Mouse (Mus musculus) A20 (cell line): ENCODE measurements around the gene Epha4.

Source experiments
- DNase-seq: peaks from one replicate; pipeline ENCODE4 v3.0.0-alpha.2; 2011; ENCODE audit warnings: low read depth, low spot score

The Epha4 gene

GRCm38 (mm10) chr1:77446438-77446837 is 68.5 kb downstream of the Epha4 start:
- no peak for DNase-seq

GRCm38 (mm10) chr1:77444648-77445047 is 70.2 kb downstream of the Epha4 start:
- DNase-seq, result no peak

GRCm38 (mm10) chr1:77441987-77442386 is 72.9 kb downstream of the Epha4 start:
- no peak for DNase-seq

- DNase-seq, result no peak
These were observed 73.5 kb downstream of the Epha4 start for GRCm38 (mm10) chr1:77441401-77441800.

GRCm38 (mm10) chr1:77440512-77440911 is 74.4 kb downstream of the Epha4 start:
- no peak for DNase-seq

GRCm38 (mm10) chr1:77439383-77440074 is 75.4 kb downstream of the Epha4 start:
- DNase-seq, result no peak

GRCm38 (mm10) chr1:77438639-77439038 is 76.2 kb downstream of the Epha4 start:
- DNase-seq, result no peak

- DNase-seq, result no peak
These were observed 76.8 kb downstream of the Epha4 start for GRCm38 (mm10) chr1:77437881-77438610.

GRCm38 (mm10) chr1:77435045-77435444 is 79.8 kb downstream of the Epha4 start:
- no peak for DNase-seq

GRCm38 (mm10) chr1:77433148-77433547 is 81.7 kb downstream of the Epha4 start:
- no peak for DNase-seq

GRCm38 (mm10) chr1:77432489-77432888 is 82.4 kb downstream of the Epha4 start:
- DNase-seq, result no peak

GRCm38 (mm10) chr1:77429174-77429573 is 85.7 kb downstream of the Epha4 start:
- no peak for DNase-seq

- DNase-seq, result no peak
These were observed 87.9 kb downstream of the Epha4 start for GRCm38 (mm10) chr1:77426956-77427355.

GRCm38 (mm10) chr1:77425171-77425570 is 89.7 kb downstream of the Epha4 start:
- DNase-seq, result no peak

- no peak for DNase-seq
These were observed 93.8 kb downstream of the Epha4 start for GRCm38 (mm10) chr1:77421081-77421480.

- DNase-seq, result no peak
These were observed 94.5 kb downstream of the Epha4 start for GRCm38 (mm10) chr1:77420348-77420747.

GRCm38 (mm10) chr1:77416872-77417271 is 98.0 kb downstream of the Epha4 start:
- no peak for DNase-seq

GRCm38 (mm10) chr1:77412871-77413669 is 101.8 kb downstream of the Epha4 start:
- no peak for DNase-seq

GRCm38 (mm10) chr1:77412285-77412684 is 102.6 kb downstream of the Epha4 start:
- no peak for DNase-seq

- no peak for DNase-seq
These were observed 103.7 kb downstream of the Epha4 start for GRCm38 (mm10) chr1:77411222-77411621.

- no peak for DNase-seq
These were observed 104.2 kb downstream of the Epha4 start for GRCm38 (mm10) chr1:77410716-77411115.

- no peak for DNase-seq
These were observed 104.7 kb downstream of the Epha4 start for GRCm38 (mm10) chr1:77410153-77410552.
